Mouse (Mus musculus) hindbrain, embryonic 11.5 days (tissue): ENCODE data around the gene Rcan1. TPM values are rescaled to one million over a fixed set of nuclear protein-coding genes. Genes with fewer than 3 reads are reported as not detected.

Experiments
- ATAC-seq: fragments of 200-750 bp; cut with Nextera tagmentation; 2 replicates; pipeline ENCODE4 v1.8.0; 2017; ENCODE audit warnings: mild to moderate bottlenecking, moderate TSS enrichment, moderate library complexity; ENCODE audit not compliant: low FRiP score
- DNase-seq: peaks from one replicate; pipeline ENCODE4 v3.0.0-alpha.2; 2015; ENCODE audit warnings: low spot score
- H3K27ac ChIP-seq: fragments of 300-500 bp; sonication (generic); 2 replicates; pipeline ENCODE4 v1.5.1; 2014; ENCODE audit warnings: mild to moderate bottlenecking, low read depth, low read length
- H3K27me3 ChIP-seq: fragments of 300-500 bp; sonication (generic); 2 replicates; pipeline ENCODE4 v1.6.1; 2014; ENCODE audit warnings: mild to moderate bottlenecking, low read length, moderate library complexity, mixed read lengths; ENCODE audit not compliant: control insufficient read depth, insufficient read depth
- H3K36me3 ChIP-seq: fragments of 300-500 bp; sonication (generic); 2 replicates; pipeline ENCODE4 v1.6.1; 2014; ENCODE audit warnings: mild to moderate bottlenecking, low read length, moderate library complexity, mixed read lengths; ENCODE audit not compliant: control insufficient read depth, insufficient read depth
- H3K4me1 ChIP-seq: fragments of 300-500 bp; sonication (generic); replicated peaks from 2 replicates; pipeline ENCODE4 v1.6.1; 2014; ENCODE audit warnings: low read length, mixed read lengths; ENCODE audit not compliant: control insufficient read depth, insufficient read depth
- H3K4me2 ChIP-seq: fragments of 300-500 bp; sonication (generic); replicated peaks from 2 replicates; pipeline ENCODE4 v1.6.1; 2014; ENCODE audit warnings: mild to moderate bottlenecking, low read depth, low read length
- H3K4me3 ChIP-seq: fragments of 300-500 bp; sonication (generic); 2 replicates; pipeline ENCODE4 v1.5.1; 2014; ENCODE audit warnings: low read depth, low read length
- H3K9ac ChIP-seq: fragments of 300-500 bp; sonication (generic); 2 replicates; pipeline ENCODE4 v1.6.1; 2014; ENCODE audit warnings: low read depth, low read length
- H3K9me3 ChIP-seq: fragments of 300-500 bp; sonication (generic); 2 replicates; pipeline ENCODE4 v1.6.1; 2016; ENCODE audit warnings: low read length; ENCODE audit not compliant: control insufficient read depth
- WGBS: fragments of 180-500 bp; shearing (Covaris S2); extraction: QIAGEN DNeasy Blood & Tissue Kit; methylation state at CpG from one replicate; pipeline ENCODE4 v1.1.7; 2014; 5-methylcytosine and 5-hydroxymethylcytosine counted together
- polyA plus RNA-seq: library from polyadenylated mRNA; unstranded; fragments of >200 nt; fragmentation: Nextera tagmentation; extraction: Ambion mirVana; gene quantifications from 2 replicates; pipeline ENCODE4 v1.2.1, GENCODE M21; 2014

The Rcan1 gene
- polyA plus RNA-seq, 1 experiment from 2014 or later: 39.3 TPM

DNA sequence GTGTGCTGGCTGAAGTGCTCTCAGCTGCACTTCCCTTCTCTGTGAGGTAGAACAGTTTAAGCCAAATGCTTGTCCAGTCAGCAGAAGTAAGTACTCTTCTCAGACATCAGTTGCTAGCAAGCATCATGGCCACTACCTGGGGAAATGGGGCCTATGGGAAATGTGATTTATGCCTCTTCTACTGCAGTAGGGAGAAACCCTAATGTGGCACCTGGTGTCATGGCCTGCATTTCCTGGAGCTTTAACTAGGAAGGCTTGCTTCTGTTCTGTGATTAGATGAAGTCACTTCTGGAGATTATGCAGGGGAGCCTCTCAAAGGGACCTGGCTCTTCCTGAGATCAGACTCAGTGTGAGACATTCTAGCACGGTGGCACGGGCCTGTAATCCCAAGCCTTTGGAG is 60.3 kb downstream of the Rcan1 start:
- 94% methylated on average over 2 of the region's 2 CpGs for WGBS
- no peak overlapping the region for H3K4me3 ChIP-seq
- no peak for ATAC-seq
- no peaks in the 10 kb centered on the region for H3K27me3 ChIP-seq
- no peaks in the 10 kb centered on the region for H3K9me3 ChIP-seq
- no peak overlapping the region for H3K9ac ChIP-seq
- no peak overlapping the region for H3K27ac ChIP-seq
- H3K4me2 ChIP-seq: no peak overlapping the region
- no peak for DNase-seq
- H3K36me3 ChIP-seq: no peaks in the 10 kb centered on the region
- H3K4me1 ChIP-seq: peaks cover 5% of the 10 kb centered on the region; the same call in 1 of the 2 replicates

DNA sequence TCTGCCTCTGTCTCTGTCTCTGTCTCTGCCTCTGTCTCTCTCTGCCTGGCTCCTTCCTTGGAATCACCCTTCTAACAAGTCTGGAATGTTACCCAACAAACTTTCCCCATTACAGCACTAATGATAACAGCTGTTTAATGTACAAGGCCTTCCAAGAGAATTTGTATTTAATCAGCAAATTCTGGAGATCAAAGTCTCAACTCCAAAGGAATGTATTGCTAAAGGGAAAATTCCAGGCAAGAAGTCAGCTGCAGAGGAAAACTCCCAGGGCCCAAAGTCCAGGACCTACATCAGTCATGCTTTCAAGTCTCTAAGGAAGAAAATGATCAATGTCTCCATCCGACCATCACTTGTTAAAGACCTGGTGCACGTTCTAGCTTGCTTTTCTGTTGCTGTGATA is 62.8 kb downstream of the Rcan1 start:
- no peak overlapping the region for H3K9ac ChIP-seq
- DNase-seq: no peak
- no peaks in the 10 kb centered on the region for H3K9me3 ChIP-seq
- H3K4me3 ChIP-seq: no peak overlapping the region
- peaks cover 2% of the 10 kb centered on the region; the same call in 1 of the 2 replicates for H3K4me1 ChIP-seq
- WGBS: 87% methylated on average over 2 of the region's 2 CpGs
- H3K36me3 ChIP-seq: no peaks in the 10 kb centered on the region
- H3K27ac ChIP-seq: no peak overlapping the region
- no peak for ATAC-seq
- no peaks in the 10 kb centered on the region for H3K27me3 ChIP-seq
- no peak overlapping the region for H3K4me2 ChIP-seq

DNA sequence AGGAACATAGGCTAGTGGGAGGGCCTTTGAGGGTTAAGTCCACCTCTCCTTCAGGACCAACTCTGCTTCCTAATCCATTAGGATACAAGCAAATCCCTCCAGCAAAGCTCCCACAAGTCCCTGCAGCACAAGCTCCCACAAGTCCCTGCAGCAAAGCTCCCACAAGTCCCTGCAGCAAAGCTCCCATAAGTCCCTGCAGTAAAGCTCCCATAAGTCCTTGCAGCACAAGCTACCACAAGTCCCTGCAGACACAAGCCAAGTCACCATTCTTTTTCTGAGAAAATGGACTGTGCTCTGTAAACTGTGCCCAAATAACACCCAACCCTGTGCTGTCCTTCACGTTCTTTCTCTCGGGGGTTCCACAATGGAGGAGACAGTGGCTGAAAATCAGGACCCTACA is 66.5 kb downstream of the Rcan1 start:
- H3K9me3 ChIP-seq: no peaks in the 10 kb centered on the region
- WGBS: 92% methylated on average over 2 of the region's 2 CpGs
- DNase-seq (no peak), ATAC-seq (no peak)
- no peak overlapping the region for H3K27ac ChIP-seq
- no peaks in the 10 kb centered on the region for H3K36me3 ChIP-seq
- no peaks in the 10 kb centered on the region for H3K27me3 ChIP-seq
- no peak overlapping the region for H3K4me3 ChIP-seq
- peaks cover 6% of the 10 kb centered on the region; the same call in 1 of the 2 replicates for H3K4me1 ChIP-seq
- H3K4me2 ChIP-seq: no peak overlapping the region
- H3K9ac ChIP-seq: no peak overlapping the region

- DNase-seq (no peak), ATAC-seq (no peak)
- no peak overlapping the region for H3K27ac ChIP-seq
- H3K36me3 ChIP-seq: no peaks in the 10 kb centered on the region
- H3K4me1 ChIP-seq: peaks cover 6% of the 10 kb centered on the region; the same call in 1 of the 2 replicates
- H3K9ac ChIP-seq: no peak overlapping the region
- no peak overlapping the region for H3K4me2 ChIP-seq
- no peak overlapping the region for H3K4me3 ChIP-seq
- H3K9me3 ChIP-seq: no peaks in the 10 kb centered on the region
- H3K27me3 ChIP-seq: no peaks in the 10 kb centered on the region
- 85% methylated on average over 10 of the region's 10 CpGs for WGBS
Observed at GRCm38 (mm10) chr16:92403069-92403468, 67.6 kb downstream of the Rcan1 start.

- ATAC-seq: no peak
- H3K36me3 ChIP-seq: no peaks in the 10 kb centered on the region
- no peak for DNase-seq
- no peak overlapping the region for H3K4me3 ChIP-seq
- no peaks in the 10 kb centered on the region for H3K9me3 ChIP-seq
- H3K27me3 ChIP-seq: no peaks in the 10 kb centered on the region
- H3K4me1 ChIP-seq: peaks cover 6% of the 10 kb centered on the region; the same call in 1 of the 2 replicates
- H3K4me2 ChIP-seq: no peak overlapping the region
- no peak overlapping the region for H3K9ac ChIP-seq
- no peak overlapping the region for H3K27ac ChIP-seq
- 43% methylated on average over 8 of the region's 8 CpGs for WGBS
Observed at GRCm38 (mm10) chr16:92402216-92402615, 68.5 kb downstream of the Rcan1 start.

GRCm38 (mm10) chr16:92401206-92401605 is 69.5 kb downstream of the Rcan1 start:
- Histone ChIP-seq H3K4me3 (no peak overlapping the region), H3K36me3 (no peaks in the 10 kb centered on the region), H3K4me2 (no peak overlapping the region), H3K27me3 (no peaks in the 10 kb centered on the region), H3K9me3 (no peaks in the 10 kb centered on the region), H3K27ac (no peak overlapping the region), H3K9ac (no peak overlapping the region), H3K4me1 (peaks cover 6% of the 10 kb centered on the region; the same call in 1 of the 2 replicates)
- 57% methylated on average over 10 of the region's 10 CpGs for WGBS
- ATAC-seq: no peak
- no peak for DNase-seq

- peak overlapping the region; percentile 39; the same call in 1 of the 2 replicates for H3K27ac ChIP-seq
Observed at GRCm38 (mm10) chr16:92399490-92400458, 70.9 kb downstream of the Rcan1 start.

GRCm38 (mm10) chr16:92398574-92399118 is 72.0 kb downstream of the Rcan1 start:
- 64% methylated on average over 6 of the region's 6 CpGs for WGBS
- no peak overlapping the region for H3K4me3 ChIP-seq
- H3K36me3 ChIP-seq: 0 out of 2 replicates have a peak, but pooled peaks cover 2% of the 10 kb centered on the region
- DNase-seq (peak; percentile 24), ATAC-seq (no peak)
- no peaks in the 10 kb centered on the region for H3K27me3 ChIP-seq
- peaks cover 6% of the 10 kb centered on the region; the same call in 1 of the 2 replicates for H3K4me1 ChIP-seq
- no peaks in the 10 kb centered on the region for H3K9me3 ChIP-seq
- H3K4me2 ChIP-seq: no peak overlapping the region
- no peak overlapping the region for H3K27ac ChIP-seq
- H3K9ac ChIP-seq: no peak overlapping the region

More at GRCm38 (mm10) chr16:92399490-92400458, 70.9 kb downstream of the Rcan1 start:
- Histone ChIP-seq H3K9ac (peak overlapping the region; percentile 61), H3K4me2 (peak overlapping the region; percentile 77), H3K36me3 (0 out of 2 replicates have a peak, but pooled peaks cover 2% of the 10 kb centered on the region), H3K27me3 (no peaks in the 10 kb centered on the region), H3K4me3 (peak overlapping the region; percentile 36), H3K4me1 (peaks cover 6% of the 10 kb centered on the region; the same call in 1 of the 2 replicates), H3K9me3 (no peaks in the 10 kb centered on the region)
- ATAC-seq: peak; percentile 80
- WGBS: 0% methylated on average over 37 of the region's 37 CpGs
- DNase-seq: peak; percentile 89
